Mouse (Mus musculus): ENCODE data around the gene Wsb2. TPM values are rescaled to one million over a fixed set of nuclear protein-coding genes. Genes with fewer than 3 reads are reported as not detected.
A peak's percentile ranks its signal among the peaks of the same experiment; 100 is the strongest.

The Wsb2 gene
- polyA plus RNA-seq, 1 experiment from 2014 or later = 92.6 TPM

- peaks cover 16% of the 10 kb centered on the region for H3K36me3 ChIP-seq (ENCODE audit: control insufficient read depth, insufficient read depth, low read length)
- 45% methylated on average over 3 of the region's 3 CpGs for WGBS
- no peak overlapping the region for H3K4me3 ChIP-seq (ENCODE audit: control insufficient read depth in 1 of 2, insufficient read depth in 1 of 2, low read depth in 1 of 2, low read length in 2 of 2)
- H3K4me2 ChIP-seq (ENCODE audit: low read length) = no peak overlapping the region
- ATAC-seq (ENCODE audit: insufficient number of reproducible peaks, insufficient read depth, low FRiP score, low read depth) = no peak; the same call in 1 of the 2 replicates
- 0 out of 4 replicates have a peak overlapping the region, but pooled peaks of 1 of the 2 experiments have one; percentile 8 for H3K27ac ChIP-seq (replicated peaks in 1 of 2; ENCODE audit: control insufficient read depth in 1 of 2, insufficient read depth in 1 of 2, low read depth in 2 of 2, low read length in 2 of 2)
- H3K9ac ChIP-seq (ENCODE audit: low read length) = no peak overlapping the region
- H3K27me3 ChIP-seq (ENCODE audit: control insufficient read depth, insufficient read depth, low read length) = no peaks in the 10 kb centered on the region
- no peaks in the 10 kb centered on the region for H3K9me3 ChIP-seq (ENCODE audit: control insufficient read depth, low read length)
- H3K4me1 ChIP-seq (ENCODE audit: control insufficient read depth in 2 of 2, insufficient read depth in 2 of 2, low read length in 2 of 2) = no peaks in the 10 kb centered on the region
These were observed 10.8 kb upstream of the Wsb2 start for GRCm38 (mm10) chr5:117346281-117346680.

- WGBS = 67% methylated on average over 5 of the region's 5 CpGs
- H3K27ac ChIP-seq (replicated peaks in 1 of 2; ENCODE audit: control insufficient read depth in 1 of 2, insufficient read depth in 1 of 2, low read depth in 2 of 2, low read length in 2 of 2) = no peak overlapping the region
- H3K9me3 ChIP-seq (ENCODE audit: control insufficient read depth, low read length) = no peaks in the 10 kb centered on the region
- ATAC-seq (ENCODE audit: insufficient number of reproducible peaks, insufficient read depth, low FRiP score, low read depth) = no peak
- no peak overlapping the region for H3K9ac ChIP-seq (ENCODE audit: low read length)
- no peak overlapping the region for H3K4me2 ChIP-seq (ENCODE audit: low read length)
- no peak overlapping the region for H3K4me3 ChIP-seq (ENCODE audit: control insufficient read depth in 1 of 2, insufficient read depth in 1 of 2, low read depth in 1 of 2, low read length in 2 of 2)
- peaks cover 20% of the 10 kb centered on the region for H3K36me3 ChIP-seq (ENCODE audit: control insufficient read depth, insufficient read depth, low read length)
- no peaks in the 10 kb centered on the region for H3K4me1 ChIP-seq (ENCODE audit: control insufficient read depth in 2 of 2, insufficient read depth in 2 of 2, low read length in 2 of 2)
- H3K27me3 ChIP-seq (ENCODE audit: control insufficient read depth, insufficient read depth, low read length) = no peaks in the 10 kb centered on the region
These were observed 10.1 kb upstream of the Wsb2 start for GRCm38 (mm10) chr5:117347011-117347410.

- no peak for ATAC-seq (ENCODE audit: insufficient number of reproducible peaks, insufficient read depth, low FRiP score, low read depth)
- Histone ChIP-seq H3K4me1 (ENCODE audit: control insufficient read depth in 2 of 2, insufficient read depth in 2 of 2, low read length in 2 of 2) (no peaks in the 10 kb centered on the region), H3K36me3 (ENCODE audit: control insufficient read depth, insufficient read depth, low read length) (peaks cover 24% of the 10 kb centered on the region), H3K9ac (ENCODE audit: low read length) (no peak overlapping the region), H3K4me2 (ENCODE audit: low read length) (no peak overlapping the region), H3K27ac (replicated peaks in 1 of 2; ENCODE audit: control insufficient read depth in 1 of 2, insufficient read depth in 1 of 2, low read depth in 2 of 2, low read length in 2 of 2) (no peak overlapping the region), H3K9me3 (ENCODE audit: control insufficient read depth, low read length) (no peaks in the 10 kb centered on the region), H3K4me3 (ENCODE audit: control insufficient read depth in 1 of 2, insufficient read depth in 1 of 2, low read depth in 1 of 2, low read length in 2 of 2) (no peak overlapping the region), H3K27me3 (ENCODE audit: control insufficient read depth, insufficient read depth, low read length) (no peaks in the 10 kb centered on the region)
- 96% methylated on average over 2 of the region's 2 CpGs for WGBS
These were observed 9.3 kb upstream of the Wsb2 start for GRCm38 (mm10) chr5:117347838-117348237.

GRCm38 (mm10) chr5:117348279-117348678 lies 8.8 kb upstream of the Wsb2 start:
- WGBS = 38% methylated on average over 19 of the region's 19 CpGs
- H3K36me3 ChIP-seq (ENCODE audit: control insufficient read depth, insufficient read depth, low read length) = peaks cover 28% of the 10 kb centered on the region

GRCm38 (mm10) chr5:117354121-117354520 lies 3.0 kb upstream of the Wsb2 start:
- H3K27me3 ChIP-seq (ENCODE audit: control insufficient read depth, insufficient read depth, low read length) = no peaks in the 10 kb centered on the region
- no peak overlapping the region for H3K9ac ChIP-seq (ENCODE audit: low read length)
- H3K36me3 ChIP-seq (ENCODE audit: control insufficient read depth, insufficient read depth, low read length) = peaks cover 16% of the 10 kb centered on the region; the same call in 1 of the 2 replicates
- H3K4me2 ChIP-seq (ENCODE audit: low read length) = no peak overlapping the region
- no peak overlapping the region for H3K27ac ChIP-seq (replicated peaks in 1 of 2; ENCODE audit: control insufficient read depth in 1 of 2, insufficient read depth in 1 of 2, low read depth in 2 of 2, low read length in 2 of 2)
- no peaks in the 10 kb centered on the region for H3K9me3 ChIP-seq (ENCODE audit: control insufficient read depth, low read length)
- 67% methylated on average over 8 of the region's 8 CpGs for WGBS
- ATAC-seq (ENCODE audit: insufficient number of reproducible peaks, insufficient read depth, low FRiP score, low read depth) = no peak
- H3K4me1 ChIP-seq (ENCODE audit: control insufficient read depth in 2 of 2, insufficient read depth in 2 of 2, low read length in 2 of 2) = peaks cover 11 to 20% of the 10 kb centered on the region in 2 experiments
- no peak overlapping the region for H3K4me3 ChIP-seq (ENCODE audit: control insufficient read depth in 1 of 2, insufficient read depth in 1 of 2, low read depth in 1 of 2, low read length in 2 of 2)

More at GRCm38 (mm10) chr5:117348279-117348678, 8.8 kb upstream of the Wsb2 start:
- H3K27ac ChIP-seq (replicated peaks in 1 of 2; ENCODE audit: control insufficient read depth in 1 of 2, insufficient read depth in 1 of 2, low read depth in 2 of 2, low read length in 2 of 2) = no peak overlapping the region
- no peaks in the 10 kb centered on the region for H3K4me1 ChIP-seq (ENCODE audit: control insufficient read depth in 2 of 2, insufficient read depth in 2 of 2, low read length in 2 of 2)
- H3K27me3 ChIP-seq (ENCODE audit: control insufficient read depth, insufficient read depth, low read length) = no peaks in the 10 kb centered on the region
- H3K4me3 ChIP-seq (ENCODE audit: control insufficient read depth in 1 of 2, insufficient read depth in 1 of 2, low read depth in 1 of 2, low read length in 2 of 2) = no peak overlapping the region
- no peak for ATAC-seq (ENCODE audit: insufficient number of reproducible peaks, insufficient read depth, low FRiP score, low read depth)
- no peak overlapping the region for H3K9ac ChIP-seq (ENCODE audit: low read length)
- H3K4me2 ChIP-seq (ENCODE audit: low read length) = no peak overlapping the region
- H3K9me3 ChIP-seq (ENCODE audit: control insufficient read depth, low read length) = no peaks in the 10 kb centered on the region

GRCm38 (mm10) chr5:117355648-117356303 lies 1.3 kb upstream of the Wsb2 start:
- Histone ChIP-seq H3K27ac (replicated peaks in 1 of 2; ENCODE audit: control insufficient read depth in 1 of 2, insufficient read depth in 1 of 2, low read depth in 2 of 2, low read length in 2 of 2) (peak overlapping the region; percentile 91 to 97), H3K27me3 (ENCODE audit: control insufficient read depth, insufficient read depth, low read length) (no peaks in the 10 kb centered on the region), H3K36me3 (ENCODE audit: control insufficient read depth, insufficient read depth, low read length) (peaks cover 20% of the 10 kb centered on the region), H3K9me3 (ENCODE audit: control insufficient read depth, low read length) (no peaks in the 10 kb centered on the region), H3K9ac (ENCODE audit: low read length) (peak overlapping the region; percentile 97), H3K4me1 (ENCODE audit: control insufficient read depth in 2 of 2, insufficient read depth in 2 of 2, low read length in 2 of 2) (peaks cover 22 to 36% of the 10 kb centered on the region in 2 experiments), H3K4me3 (ENCODE audit: control insufficient read depth in 1 of 2, insufficient read depth in 1 of 2, low read depth in 1 of 2, low read length in 2 of 2) (peak overlapping the region; percentile 54 to 97; a peak in 3 of 4 replicates), H3K4me2 (ENCODE audit: low read length) (peak overlapping the region; percentile 88)
- ATAC-seq (ENCODE audit: insufficient number of reproducible peaks, insufficient read depth, low FRiP score, low read depth) = no peak
- 40% methylated on average over 14 of the region's 14 CpGs for WGBS

- Histone ChIP-seq H3K27ac (replicated peaks in 1 of 2; ENCODE audit: control insufficient read depth in 1 of 2, insufficient read depth in 1 of 2, low read depth in 2 of 2, low read length in 2 of 2) (peak overlapping the region; percentile 91 to 97), H3K27me3 (ENCODE audit: control insufficient read depth, insufficient read depth, low read length) (no peaks in the 10 kb centered on the region), H3K36me3 (ENCODE audit: control insufficient read depth, insufficient read depth, low read length) (peaks cover 20% of the 10 kb centered on the region), H3K4me3 (ENCODE audit: control insufficient read depth in 1 of 2, insufficient read depth in 1 of 2, low read depth in 1 of 2, low read length in 2 of 2) (peak overlapping the region; percentile 54 to 97), H3K4me1 (ENCODE audit: control insufficient read depth in 2 of 2, insufficient read depth in 2 of 2, low read length in 2 of 2) (peaks cover 27 to 44% of the 10 kb centered on the region in 2 experiments), H3K4me2 (ENCODE audit: low read length) (peak overlapping the region; percentile 88), H3K9me3 (ENCODE audit: control insufficient read depth, low read length) (no peaks in the 10 kb centered on the region), H3K9ac (ENCODE audit: low read length) (peak overlapping the region; percentile 97)
- WGBS = under 1% methylated on average over 19 of the region's 24 CpGs
- peak; percentile 29 for ATAC-seq (ENCODE audit: insufficient number of reproducible peaks, insufficient read depth, low FRiP score, low read depth)
These were observed 557 bp upstream of the Wsb2 start for GRCm38 (mm10) chr5:117356365-117357128.
